Mouse (Mus musculus) embryonic fibroblast, embryonic 13.5 days (primary cell): Measurements from ENCODE around the gene Wasl.

Experiments used
- CTCF ChIP-seq: IDR thresholded peaks from 2 replicates; pipeline ENCODE4 v1.5.1; 2011; ENCODE audit warnings: mild to moderate bottlenecking, control low read depth, low read length, moderate library complexity, borderline replicate concordance; ENCODE audit not compliant: insufficient read depth
- POLR2A ChIP-seq: IDR thresholded peaks from 2 replicates; pipeline ENCODE4 v1.6.1; 2011; ENCODE audit warnings: low read depth, mild to moderate bottlenecking, control low read depth, low read length, moderate library complexity

GRCm38 (mm10) chr6:24607531-24607930, 57.3 kb downstream of the Wasl start:
- no peak for TF ChIP-seq CTCF
- no peak for TF ChIP-seq POLR2A
